Mouse (Mus musculus) forebrain, embryonic 10.5 days (tissue): ENCODE data around the gene Cfap97d2. TPM values are rescaled to one million over a fixed set of nuclear protein-coding genes. Genes with fewer than 3 reads are reported as not detected.

Experiments used
- DNase-seq: peaks from one replicate; pipeline ENCODE4 v3.0.0-alpha.2; 2017; ENCODE audit warnings: low spot score; ENCODE audit errors: extremely low spot score
- H3K27ac ChIP-seq: fragments of 300-500 bp; sonication (generic); 2 replicates; pipeline ENCODE4 v1.5.1; 2016; ENCODE audit warnings: mild to moderate bottlenecking
- H3K27me3 ChIP-seq: fragments of 300-500 bp; sonication (generic); 2 replicates; pipeline ENCODE4 v1.6.1; 2016; ENCODE audit warnings: mild to moderate bottlenecking; ENCODE audit not compliant: poor library complexity, severe bottlenecking
- H3K36me3 ChIP-seq: fragments of 300-500 bp; sonication (generic); replicated peaks from 2 replicates; pipeline ENCODE4 v1.6.1; 2016; ENCODE audit warnings: mild to moderate bottlenecking, moderate library complexity
- H3K4me1 ChIP-seq: fragments of 300-500 bp; sonication (generic); 2 replicates; pipeline ENCODE4 v1.6.1; 2016
- H3K4me3 ChIP-seq: fragments of 300-500 bp; sonication (generic); 2 replicates; pipeline ENCODE4 v1.5.1; 2016; ENCODE audit warnings: mild to moderate bottlenecking, moderate library complexity
- H3K9me3 ChIP-seq: fragments of 300-500 bp; sonication (generic); 2 replicates; pipeline ENCODE4 v1.6.1; 2016; ENCODE audit warnings: mild to moderate bottlenecking, moderate library complexity
- WGBS: fragments of 180-500 bp; shearing (Covaris S2); methylation state at CpG from one replicate; pipeline ENCODE4 v1.1.7; 2016; 5-methylcytosine and 5-hydroxymethylcytosine counted together
- polyA plus RNA-seq: library from polyadenylated mRNA; unstranded; fragments of >200 nt; fragmentation: Nextera tagmentation; extraction: Ambion mirVana; gene quantifications from 2 replicates; pipeline ENCODE4 v1.2.1, GENCODE M21; 2016

The Cfap97d2 gene
- polyA plus RNA-seq, 1 experiment from 2014 or later = 2.0 TPM

- Histone ChIP-seq H3K4me3 (peak overlapping the region; percentile 83; the same call in 1 of the 2 replicates), H3K4me1 (peaks cover 38% of the 10 kb centered on the region), H3K27me3 (peaks cover 33% of the 10 kb centered on the region), H3K27ac (no peak overlapping the region), H3K36me3 (no peaks in the 10 kb centered on the region), H3K9me3 (no peaks in the 10 kb centered on the region)
- no peak for DNase-seq
- 84% methylated on average over 4 of the region's 4 CpGs for WGBS
Observed at GRCm38 (mm10) chr8:13675121-13675520, 30.6 kb upstream of the Cfap97d2 start.

GRCm38 (mm10) chr8:13675524-13675923 is 30.2 kb upstream of the Cfap97d2 start:
- no peak for DNase-seq
- peaks cover 37% of the 10 kb centered on the region for H3K27me3 ChIP-seq
- H3K4me1 ChIP-seq = peaks cover 34% of the 10 kb centered on the region
- WGBS = 57% methylated on average over 8 of the region's 8 CpGs
- H3K4me3 ChIP-seq = peak overlapping the region; percentile 83
- H3K36me3 ChIP-seq = no peaks in the 10 kb centered on the region
- no peak overlapping the region for H3K27ac ChIP-seq
- no peaks in the 10 kb centered on the region for H3K9me3 ChIP-seq

GRCm38 (mm10) chr8:13676302-13676700 is 29.4 kb upstream of the Cfap97d2 start:
- WGBS = under 1% methylated on average over 12 of the region's 12 CpGs
- Histone ChIP-seq H3K36me3 (no peaks in the 10 kb centered on the region), H3K27ac (peak overlapping the region; percentile 91), H3K4me1 (peaks cover 30% of the 10 kb centered on the region), H3K9me3 (no peaks in the 10 kb centered on the region), H3K4me3 (peak overlapping the region; percentile 83), H3K27me3 (peaks cover 40% of the 10 kb centered on the region)
- DNase-seq = peak; percentile 39

GRCm38 (mm10) chr8:13676701-13677412 is 28.8 kb upstream of the Cfap97d2 start:
- no peaks in the 10 kb centered on the region for H3K36me3 ChIP-seq
- H3K9me3 ChIP-seq = no peaks in the 10 kb centered on the region
- DNase-seq = peak; percentile 73
- H3K27me3 ChIP-seq = peaks cover 40% of the 10 kb centered on the region
- H3K4me3 ChIP-seq = peak overlapping the region; percentile 83
- peak overlapping the region; percentile 91 for H3K27ac ChIP-seq
- under 1% methylated on average over 47 of the region's 47 CpGs for WGBS
- peaks cover 30% of the 10 kb centered on the region for H3K4me1 ChIP-seq

GRCm38 (mm10) chr8:13677413-13677883 is 28.2 kb upstream of the Cfap97d2 start, which contains the start of gene Rasa3:
Gene Rasa3 (minus strand): TSS chr8:13677603.
- H3K4me3 ChIP-seq = peak within 1 kb of the TSS; percentile 83
- H3K36me3 ChIP-seq = no peaks in the 10 kb centered on the region
- WGBS = under 1% methylated on average over 39 of the region's 42 CpGs
- H3K9me3 ChIP-seq = no peaks in the 10 kb centered on the region
- H3K27ac ChIP-seq = peak within 1 kb of the TSS; percentile 91
- peaks cover 40% of the 10 kb centered on the region for H3K27me3 ChIP-seq
- peak; percentile 93 for DNase-seq
- H3K4me1 ChIP-seq = peaks cover 30% of the 10 kb centered on the region

GRCm38 (mm10) chr8:13678182-13678581 is 27.5 kb upstream of the Cfap97d2 start:
- H3K27me3 ChIP-seq = peaks cover 40% of the 10 kb centered on the region
- WGBS = 56% methylated on average over 8 of the region's 8 CpGs
- no peak overlapping the region for H3K27ac ChIP-seq
- H3K4me1 ChIP-seq = peaks cover 30% of the 10 kb centered on the region
- no peaks in the 10 kb centered on the region for H3K36me3 ChIP-seq
- DNase-seq = no peak
- H3K4me3 ChIP-seq = peak overlapping the region; percentile 83
- H3K9me3 ChIP-seq = no peaks in the 10 kb centered on the region

GRCm38 (mm10) chr8:13684131-13684530 is 21.6 kb upstream of the Cfap97d2 start:
- H3K9me3 ChIP-seq = peaks cover 4% of the 10 kb centered on the region; the same call in 1 of the 2 replicates
- peaks cover 17% of the 10 kb centered on the region for H3K27me3 ChIP-seq
- H3K4me3 ChIP-seq = no peak overlapping the region
- WGBS = 83% methylated on average over 7 of the region's 7 CpGs
- H3K36me3 ChIP-seq = no peaks in the 10 kb centered on the region
- no peak for DNase-seq
- H3K27ac ChIP-seq = no peak overlapping the region
- peaks cover 18% of the 10 kb centered on the region for H3K4me1 ChIP-seq

GRCm38 (mm10) chr8:13685674-13686314 is 19.9 kb upstream of the Cfap97d2 start:
- no peak for DNase-seq
- H3K4me3 ChIP-seq = no peak overlapping the region
- H3K4me1 ChIP-seq = peaks cover 18% of the 10 kb centered on the region
- H3K9me3 ChIP-seq = peaks cover 4% of the 10 kb centered on the region; the same call in 1 of the 2 replicates
- H3K27me3 ChIP-seq = 0 out of 2 replicates have a peak, but pooled peaks cover under 1% of the 10 kb centered on the region
- 90% methylated on average over 16 of the region's 16 CpGs for WGBS
- no peak overlapping the region for H3K27ac ChIP-seq
- no peaks in the 10 kb centered on the region for H3K36me3 ChIP-seq

GRCm38 (mm10) chr8:13686426-13686825 is 19.3 kb upstream of the Cfap97d2 start:
- no peak for DNase-seq
- H3K27me3 ChIP-seq = no peaks in the 10 kb centered on the region
- peaks cover 4% of the 10 kb centered on the region; the same call in 1 of the 2 replicates for H3K9me3 ChIP-seq
- peaks cover 18% of the 10 kb centered on the region for H3K4me1 ChIP-seq
- no peaks in the 10 kb centered on the region for H3K36me3 ChIP-seq
- 77% methylated on average over 7 of the region's 7 CpGs for WGBS
- H3K4me3 ChIP-seq = no peak overlapping the region
- H3K27ac ChIP-seq = no peak overlapping the region

GRCm38 (mm10) chr8:13687101-13687717 is 18.5 kb upstream of the Cfap97d2 start:
- Histone ChIP-seq H3K27ac (no peak overlapping the region), H3K9me3 (peaks cover 4% of the 10 kb centered on the region; the same call in 1 of the 2 replicates), H3K4me3 (no peak overlapping the region), H3K4me1 (peaks cover 19% of the 10 kb centered on the region), H3K36me3 (no peaks in the 10 kb centered on the region), H3K27me3 (no peaks in the 10 kb centered on the region)
- 93% methylated on average over 8 of the region's 8 CpGs for WGBS
- DNase-seq = no peak

GRCm38 (mm10) chr8:13687941-13688340 is 17.7 kb upstream of the Cfap97d2 start:
- H3K36me3 ChIP-seq = no peaks in the 10 kb centered on the region
- no peak for DNase-seq
- peaks cover 25% of the 10 kb centered on the region for H3K4me1 ChIP-seq
- H3K9me3 ChIP-seq = peaks cover 4% of the 10 kb centered on the region; the same call in 1 of the 2 replicates
- H3K27me3 ChIP-seq = no peaks in the 10 kb centered on the region
- 78% methylated on average over 4 of the region's 4 CpGs for WGBS
- no peak overlapping the region for H3K4me3 ChIP-seq
- H3K27ac ChIP-seq = peak overlapping the region; percentile 79

- no peak for DNase-seq
- H3K4me1 ChIP-seq = peaks cover 23% of the 10 kb centered on the region
- H3K36me3 ChIP-seq = no peaks in the 10 kb centered on the region
- 65% methylated on average over 6 of the region's 6 CpGs for WGBS
- no peak overlapping the region for H3K4me3 ChIP-seq
- no peaks in the 10 kb centered on the region for H3K27me3 ChIP-seq
- H3K9me3 ChIP-seq = peaks cover 4% of the 10 kb centered on the region; the same call in 1 of the 2 replicates
- H3K27ac ChIP-seq = peak overlapping the region; percentile 79
Observed at GRCm38 (mm10) chr8:13688461-13688860, 17.2 kb upstream of the Cfap97d2 start.
